Mouse (Mus musculus) left cerebral cortex, postnatal 4 days (tissue): ENCODE measurements around the gene Prss53. TPM values are rescaled to one million over a fixed set of nuclear protein-coding genes. Genes with fewer than 3 reads are reported as not detected.
"Not testable (repeated sequence)": the region's sequence is repeated elsewhere in the genome, so short reads cannot be mapped to it uniquely, and the experiment has no call there.

Experiments used
- DNase-seq: peaks from one replicate; pipeline ENCODE4 v3.0.0-alpha.2; 2022
- intact Hi-C: fragments of 180-260 bp; cut with DNase I; formaldehyde crosslinking; loops from one replicate; pipeline ENCODE4 v1.15.1; 2025
- total RNA-seq, 2 experiments: library from RNA; stranded (reverse); gene quantifications; 2 replicates each; pipeline ENCODE4 v1.2.3; 2021

Prss53 gene
- total RNA-seq, 2 experiments from 2014 or later = 0.54 to 0.90 TPM

- DNase-seq = no peak
- intact Hi-C loops = no loop called here
Measured at GRCm38 (mm10) chr7:127912938-127913337, 22.2 kb upstream of the Prss53 start.

- intact Hi-C loops = no loop called here
- DNase-seq = peak; percentile 89
Measured at GRCm38 (mm10) chr7:127912190-127912871, 21.6 kb upstream of the Prss53 start, which contains the start of gene Kat8. Kat8 (plus strand) TSS chr7:127912516.

- no peak for DNase-seq
- intact Hi-C loops = no loop called here
Measured at GRCm38 (mm10) chr7:127908656-127909055, 17.9 kb upstream of the Prss53 start.

GRCm38 (mm10) chr7:127907939-127908338 is 17.2 kb upstream of the Prss53 start:
- intact Hi-C loops = no loop called here
- DNase-seq = no peak

- DNase-seq = peak; percentile 77
- intact Hi-C loops = no loop called here
Measured at GRCm38 (mm10) chr7:127903971-127904796, 13.4 kb upstream of the Prss53 start, which contains the start of gene Bckdk. Bckdk (plus strand) TSS chr7:127904082.

- intact Hi-C loops = no loop called here
- DNase-seq = no peak
Measured at GRCm38 (mm10) chr7:127901772-127902171, 11.0 kb upstream of the Prss53 start.

- intact Hi-C loops = no loop called here
Measured at GRCm38 (mm10) chr7:127899997-127900396, 9.2 kb upstream of the Prss53 start.

GRCm38 (mm10) chr7:127898179-127898956 is 7.6 kb upstream of the Prss53 start:
- DNase-seq = no peak

More at GRCm38 (mm10) chr7:127899997-127900396, 9.2 kb upstream of the Prss53 start:
- no peak for DNase-seq

GRCm38 (mm10) chr7:127897542-127897941 is 6.8 kb upstream of the Prss53 start:
- DNase-seq = no peak
- intact Hi-C loops = no loop called here

More at GRCm38 (mm10) chr7:127898179-127898956, 7.6 kb upstream of the Prss53 start:
- intact Hi-C loops = no loop called here

GRCm38 (mm10) chr7:127896384-127896783 is 5.6 kb upstream of the Prss53 start:
- DNase-seq = peak; percentile 70
- intact Hi-C loops = no loop called here

GRCm38 (mm10) chr7:127895891-127896290 is 5.1 kb upstream of the Prss53 start:
- DNase-seq, intact Hi-C loops: not testable (repeated sequence)

- peak; percentile 95 for DNase-seq
- intact Hi-C loops = no loop called here
Measured at GRCm38 (mm10) chr7:127895442-127895841, 4.7 kb upstream of the Prss53 start, which contains the start of the genes Gm21974 and Vkorc1. Gm21974 (minus strand) TSS chr7:127895454. Vkorc1 (minus strand) TSS chr7:127895617.

- intact Hi-C loops = no loop called here
- no peak for DNase-seq
Measured at GRCm38 (mm10) chr7:127894480-127894879, 3.7 kb upstream of the Prss53 start.

- intact Hi-C loops = no loop called here
- no peak for DNase-seq
Measured at GRCm38 (mm10) chr7:127888821-127889220, 1.9 kb downstream of the Prss53 start.

- DNase-seq = no peak
- intact Hi-C loops = no loop called here
Measured at GRCm38 (mm10) chr7:127887781-127888180, 3.0 kb downstream of the Prss53 start.

GRCm38 (mm10) chr7:127887191-127887590 is 3.6 kb downstream of the Prss53 start:
- intact Hi-C loops = no loop called here
- DNase-seq = no peak

- intact Hi-C loops = no loop called here
- DNase-seq = no peak
Measured at GRCm38 (mm10) chr7:127886551-127886950, 4.2 kb downstream of the Prss53 start.

- no peak for DNase-seq
Measured at GRCm38 (mm10) chr7:127885951-127886350, 4.8 kb downstream of the Prss53 start.

GRCm38 (mm10) chr7:127880431-127880830 is 10.3 kb downstream of the Prss53 start:
- intact Hi-C loops = no loop called here

More at GRCm38 (mm10) chr7:127885951-127886350, 4.8 kb downstream of the Prss53 start:
- intact Hi-C loops = no loop called here

GRCm38 (mm10) chr7:127879301-127879700 is 11.5 kb downstream of the Prss53 start:
- DNase-seq = no peak
- intact Hi-C loops = no loop called here

More at GRCm38 (mm10) chr7:127880431-127880830, 10.3 kb downstream of the Prss53 start:
- no peak for DNase-seq
